Mouse (Mus musculus): ENCODE measurements around the gene Lpp. TPM values are rescaled to one million over a fixed set of nuclear protein-coding genes. Genes with fewer than 3 reads are reported as not detected.

Gene Lpp
- polyA plus RNA-seq, 1 experiment from 2014 or later = 10.3 TPM

DNA sequence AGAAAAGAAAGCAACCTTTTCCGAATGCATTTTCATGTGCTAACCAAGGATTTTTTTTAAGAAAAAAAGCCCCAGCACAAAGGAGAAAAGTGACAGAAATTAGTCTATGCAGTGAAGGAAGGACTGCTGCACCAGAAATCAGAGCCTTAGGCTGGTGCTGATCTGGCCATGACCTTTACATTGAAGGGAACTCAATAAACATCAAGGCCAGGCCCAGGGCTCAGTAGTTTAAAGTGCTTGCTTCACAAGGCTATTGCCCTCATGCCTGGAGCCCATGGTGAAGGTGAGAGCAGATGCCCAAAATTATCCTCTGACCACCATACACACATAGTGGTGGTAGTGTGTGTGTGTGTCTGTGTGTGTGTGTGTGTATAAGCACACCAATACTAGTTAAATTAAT is 519.1 kb downstream of the Lpp start:
- H3K4me1 ChIP-seq (ENCODE audit: control insufficient read depth, low read depth, low read length) = no peaks in the 10 kb centered on the region
- 55% methylated on average over 1 of the region's 1 CpGs for WGBS (ENCODE audit: insufficient replicate concordance)
- H3K27ac ChIP-seq (ENCODE audit: low read length) = no peak overlapping the region
- no peaks in the 10 kb centered on the region for H3K9me3 ChIP-seq (replicated peaks; ENCODE audit: control insufficient read depth, low read length)
- no peaks in the 10 kb centered on the region for H3K36me3 ChIP-seq (ENCODE audit: control insufficient read depth, insufficient read depth)
- no peak for ATAC-seq (ENCODE audit: low read depth)
- H3K4me2 ChIP-seq (ENCODE audit: low read depth, low read length) = no peak overlapping the region
- H3K27me3 ChIP-seq (ENCODE audit: control insufficient read depth, insufficient read depth, low read depth, low read length) = no peaks in the 10 kb centered on the region
- H3K4me3 ChIP-seq (ENCODE audit: low read depth, low read length) = no peak overlapping the region
- no peak overlapping the region for H3K9ac ChIP-seq (ENCODE audit: low read depth, low read length)

DNA sequence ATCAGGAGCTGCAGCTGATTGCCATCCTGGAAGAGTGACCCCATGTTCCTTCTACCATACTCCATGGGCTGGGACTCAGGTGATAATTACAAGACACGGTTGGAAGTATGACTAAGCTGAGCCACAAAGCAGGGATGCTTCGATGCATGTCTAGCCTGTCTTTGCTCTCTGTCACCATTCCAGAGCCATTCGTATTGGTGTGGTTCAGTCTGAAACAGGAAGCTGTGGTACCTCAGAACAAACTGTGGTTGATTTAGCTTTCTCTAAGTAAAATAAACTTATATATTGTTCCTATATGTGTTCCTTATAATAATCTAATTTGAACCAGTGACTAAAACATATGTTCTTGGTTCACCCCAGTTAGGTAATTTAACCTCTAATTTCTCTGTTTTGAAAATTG is 519.7 kb downstream of the Lpp start:
- Histone ChIP-seq H3K4me3 (ENCODE audit: low read depth, low read length) (no peak overlapping the region), H3K4me1 (ENCODE audit: control insufficient read depth, low read depth, low read length) (no peaks in the 10 kb centered on the region), H3K9me3 (replicated peaks; ENCODE audit: control insufficient read depth, low read length) (no peaks in the 10 kb centered on the region), H3K9ac (ENCODE audit: low read depth, low read length) (no peak overlapping the region), H3K36me3 (ENCODE audit: control insufficient read depth, insufficient read depth) (no peaks in the 10 kb centered on the region), H3K4me2 (ENCODE audit: low read depth, low read length) (no peak overlapping the region), H3K27ac (ENCODE audit: low read length) (no peak overlapping the region), H3K27me3 (ENCODE audit: control insufficient read depth, insufficient read depth, low read depth, low read length) (no peaks in the 10 kb centered on the region)
- ATAC-seq (ENCODE audit: low read depth) = no peak
- 42% methylated on average over 3 of the region's 3 CpGs for WGBS (ENCODE audit: insufficient replicate concordance)

DNA sequence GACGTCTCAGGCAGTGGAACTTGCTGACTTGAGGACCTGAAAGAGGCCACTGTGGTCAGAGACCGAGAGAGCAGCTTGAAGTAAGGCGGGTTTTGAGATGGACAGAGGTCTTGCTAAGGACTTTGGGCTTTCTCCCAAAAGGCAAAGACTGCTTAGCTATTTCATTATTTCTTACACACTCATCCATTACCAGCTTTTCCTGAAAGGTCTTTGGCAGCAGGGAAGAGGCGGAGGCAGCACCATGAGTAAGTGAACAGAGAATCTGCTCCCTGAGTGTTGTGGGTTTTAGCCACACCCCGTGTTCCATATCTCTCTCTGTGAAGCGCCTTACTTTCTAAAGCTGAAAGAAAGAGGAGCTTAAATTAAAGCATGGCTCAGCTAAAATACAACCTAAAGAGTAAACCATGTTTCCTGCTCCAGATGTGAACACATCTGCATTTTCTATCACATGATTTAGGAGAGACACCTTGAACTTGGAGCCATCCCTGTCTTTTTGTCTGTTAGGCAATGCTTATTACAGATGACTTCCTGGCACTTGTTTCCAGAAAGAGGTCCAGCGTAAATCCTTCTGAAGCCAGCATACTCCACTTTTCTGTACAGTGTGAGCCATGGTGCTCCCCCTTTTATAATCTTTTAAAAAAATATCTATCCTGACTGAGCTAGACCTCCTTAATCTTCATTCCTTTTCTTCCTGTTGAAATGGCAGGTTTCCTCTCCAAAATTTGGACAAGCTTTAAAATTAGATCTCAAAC is 520.5 kb downstream of the Lpp start:
- Histone ChIP-seq H3K27ac (ENCODE audit: low read length) (no peak overlapping the region), H3K9me3 (replicated peaks; ENCODE audit: control insufficient read depth, low read length) (no peaks in the 10 kb centered on the region), H3K4me2 (ENCODE audit: low read depth, low read length) (no peak overlapping the region), H3K36me3 (ENCODE audit: control insufficient read depth, insufficient read depth) (no peaks in the 10 kb centered on the region), H3K4me1 (ENCODE audit: control insufficient read depth, low read depth, low read length) (no peaks in the 10 kb centered on the region), H3K27me3 (ENCODE audit: control insufficient read depth, insufficient read depth, low read depth, low read length) (no peaks in the 10 kb centered on the region), H3K9ac (ENCODE audit: low read depth, low read length) (no peak overlapping the region), H3K4me3 (ENCODE audit: low read depth, low read length) (no peak overlapping the region)
- WGBS (ENCODE audit: insufficient replicate concordance) = 47% methylated on average over 7 of the region's 7 CpGs
- ATAC-seq (ENCODE audit: low read depth) = no peak

DNA sequence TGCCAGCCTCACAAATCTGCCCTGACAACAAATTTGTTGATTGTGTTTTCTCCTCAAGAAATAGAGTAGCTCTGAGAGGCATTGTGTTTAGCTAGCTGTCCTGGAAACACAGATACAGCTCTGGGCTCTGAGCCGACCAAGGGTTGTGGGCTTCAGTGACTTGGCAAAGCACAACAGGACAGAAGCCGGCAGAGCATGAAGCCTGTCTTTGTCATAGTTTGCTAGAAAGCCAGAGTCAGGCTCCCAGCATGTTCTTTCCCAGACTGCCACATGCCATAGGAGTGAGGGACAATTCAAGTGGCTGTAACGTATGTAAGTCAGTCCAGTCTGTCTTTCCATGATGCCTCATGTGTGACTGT is 521.1 kb downstream of the Lpp start:
- Histone ChIP-seq H3K4me1 (ENCODE audit: control insufficient read depth, low read depth, low read length) (no peaks in the 10 kb centered on the region), H3K27me3 (ENCODE audit: control insufficient read depth, insufficient read depth, low read depth, low read length) (no peaks in the 10 kb centered on the region), H3K4me3 (ENCODE audit: low read depth, low read length) (no peak overlapping the region), H3K27ac (ENCODE audit: low read length) (no peak overlapping the region), H3K36me3 (ENCODE audit: control insufficient read depth, insufficient read depth) (no peaks in the 10 kb centered on the region), H3K4me2 (ENCODE audit: low read depth, low read length) (no peak overlapping the region), H3K9me3 (replicated peaks; ENCODE audit: control insufficient read depth, low read length) (no peaks in the 10 kb centered on the region), H3K9ac (ENCODE audit: low read depth, low read length) (no peak overlapping the region)
- no peak for ATAC-seq (ENCODE audit: low read depth)
- WGBS (ENCODE audit: insufficient replicate concordance) = 55% methylated on average over 3 of the region's 3 CpGs

DNA sequence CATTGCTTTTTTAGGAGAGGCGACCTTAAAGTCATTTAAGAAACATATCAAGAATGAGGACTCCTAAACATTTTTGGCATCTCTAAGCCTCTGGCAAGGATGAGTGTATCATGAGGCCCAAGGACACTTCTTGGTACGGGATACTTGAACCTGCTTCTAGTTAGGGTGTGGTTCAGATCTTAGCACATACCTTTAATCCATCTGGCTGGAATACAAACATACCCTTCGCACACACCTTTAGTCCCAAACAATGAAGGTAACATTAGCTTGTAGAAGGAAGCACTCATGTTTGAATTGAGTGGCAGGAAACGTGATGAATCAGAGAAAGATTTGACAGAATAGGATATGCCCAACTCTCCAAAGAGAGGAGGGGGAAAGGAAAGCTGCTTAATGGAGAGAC is 522.2 kb downstream of the Lpp start:
- no peak overlapping the region for H3K4me2 ChIP-seq (ENCODE audit: low read depth, low read length)
- H3K4me1 ChIP-seq (ENCODE audit: control insufficient read depth, low read depth, low read length) = no peaks in the 10 kb centered on the region
- WGBS (ENCODE audit: insufficient replicate concordance) = 56% methylated on average over 4 of the region's 4 CpGs
- ATAC-seq (ENCODE audit: low read depth) = no peak
- H3K4me3 ChIP-seq (ENCODE audit: low read depth, low read length) = no peak overlapping the region
- no peak overlapping the region for H3K27ac ChIP-seq (ENCODE audit: low read length)
- no peaks in the 10 kb centered on the region for H3K27me3 ChIP-seq (ENCODE audit: control insufficient read depth, insufficient read depth, low read depth, low read length)
- H3K9me3 ChIP-seq (replicated peaks; ENCODE audit: control insufficient read depth, low read length) = no peaks in the 10 kb centered on the region
- no peaks in the 10 kb centered on the region for H3K36me3 ChIP-seq (ENCODE audit: control insufficient read depth, insufficient read depth)
- H3K9ac ChIP-seq (ENCODE audit: low read depth, low read length) = no peak overlapping the region

DNA sequence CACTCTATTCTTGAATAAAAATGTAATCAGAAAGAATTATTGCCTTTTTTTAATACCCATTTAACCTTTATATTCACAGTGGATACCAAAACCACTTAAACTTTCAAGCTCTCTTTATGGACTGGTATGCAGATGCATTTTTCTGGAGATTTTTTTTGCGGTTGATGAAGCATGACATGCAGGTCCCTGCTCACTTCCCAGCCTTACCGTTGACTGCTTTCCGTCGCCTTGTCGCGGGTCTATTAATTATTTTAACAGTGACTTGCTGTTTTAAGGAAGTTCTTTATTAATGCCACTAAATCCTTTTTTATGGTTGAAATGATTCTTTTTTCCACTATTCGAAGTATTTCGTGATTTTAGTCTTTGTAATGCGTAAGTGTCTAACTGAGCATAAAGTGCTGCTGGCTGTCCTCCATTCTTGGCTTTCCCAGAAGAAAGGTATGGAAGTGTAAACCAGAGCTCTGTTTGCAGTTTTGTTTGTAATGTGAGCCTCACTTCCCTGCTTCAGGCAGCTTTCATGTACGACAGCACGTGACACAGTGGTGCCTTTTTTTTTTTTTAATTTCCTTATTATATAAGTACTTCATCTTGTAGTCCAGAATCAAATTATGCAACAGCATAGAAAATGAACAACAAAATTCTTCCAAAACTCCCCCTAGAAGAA is 526.2 kb downstream of the Lpp start:
- Histone ChIP-seq H3K4me3 (ENCODE audit: low read depth, low read length) (no peak overlapping the region), H3K36me3 (ENCODE audit: control insufficient read depth, insufficient read depth) (no peaks in the 10 kb centered on the region), H3K27me3 (ENCODE audit: control insufficient read depth, insufficient read depth, low read depth, low read length) (no peaks in the 10 kb centered on the region), H3K9me3 (replicated peaks; ENCODE audit: control insufficient read depth, low read length) (no peaks in the 10 kb centered on the region), H3K9ac (ENCODE audit: low read depth, low read length) (no peak overlapping the region), H3K4me1 (ENCODE audit: control insufficient read depth, low read depth, low read length) (no peaks in the 10 kb centered on the region), H3K27ac (ENCODE audit: low read length) (no peak overlapping the region), H3K4me2 (ENCODE audit: low read depth, low read length) (no peak overlapping the region)
- 70% methylated on average over 11 of the region's 11 CpGs for WGBS (ENCODE audit: insufficient replicate concordance)
- no peak for ATAC-seq (ENCODE audit: low read depth)

DNA sequence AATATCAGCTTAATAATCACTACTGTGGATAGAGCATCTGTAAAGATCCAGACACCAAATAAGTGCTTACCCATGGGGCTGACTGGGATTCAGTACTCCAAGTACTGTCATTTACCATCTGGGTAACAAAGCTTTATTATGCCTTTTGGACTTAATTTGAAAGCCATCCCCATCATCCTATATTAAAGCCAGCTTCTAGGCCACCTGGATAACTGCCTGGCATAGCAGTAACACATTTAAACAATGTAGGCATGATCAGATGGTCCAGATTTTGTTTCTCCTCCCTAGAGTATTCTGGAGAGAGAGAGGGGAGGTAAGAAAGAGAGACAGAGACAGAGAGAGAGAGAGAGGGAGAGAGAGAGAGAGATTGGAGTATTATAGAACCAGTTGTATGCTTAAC is 536.8 kb downstream of the Lpp start:
- ATAC-seq (ENCODE audit: low read depth) = no peak
- no peak overlapping the region for H3K4me2 ChIP-seq (ENCODE audit: low read depth, low read length)
- no peak overlapping the region for H3K9ac ChIP-seq (ENCODE audit: low read depth, low read length)
- H3K4me1 ChIP-seq (ENCODE audit: control insufficient read depth, low read depth, low read length) = no peaks in the 10 kb centered on the region; the same call in 1 of the 2 replicates
- no peaks in the 10 kb centered on the region for H3K36me3 ChIP-seq (ENCODE audit: control insufficient read depth, insufficient read depth)
- H3K4me3 ChIP-seq (ENCODE audit: low read depth, low read length) = no peak overlapping the region
- no peaks in the 10 kb centered on the region for H3K27me3 ChIP-seq (ENCODE audit: control insufficient read depth, insufficient read depth, low read depth, low read length)
- H3K27ac ChIP-seq (ENCODE audit: low read length) = no peak overlapping the region
- no peaks in the 10 kb centered on the region for H3K9me3 ChIP-seq (replicated peaks; ENCODE audit: control insufficient read depth, low read length)

DNA sequence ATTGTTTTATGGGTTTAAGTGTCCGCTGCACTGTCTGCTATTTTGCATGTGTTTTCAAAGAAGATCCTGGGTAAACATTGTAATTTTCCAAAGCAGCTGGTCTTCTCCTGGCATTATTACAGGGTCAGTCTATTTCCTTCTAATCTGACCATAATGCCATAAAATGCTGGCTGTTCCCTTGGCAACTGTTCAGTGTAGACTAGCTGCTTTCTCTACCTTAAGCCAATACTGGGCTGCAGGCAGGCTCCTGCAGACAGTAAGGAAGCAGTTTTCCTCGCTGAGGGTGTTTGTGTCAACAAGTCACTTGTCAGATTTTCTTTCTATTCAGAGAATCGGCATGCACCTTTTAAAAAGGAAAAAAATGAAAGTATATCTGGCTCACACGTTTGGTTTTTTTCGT is 537.3 kb downstream of the Lpp start:
- Histone ChIP-seq H3K9me3 (replicated peaks; ENCODE audit: control insufficient read depth, low read length) (no peaks in the 10 kb centered on the region), H3K27me3 (ENCODE audit: control insufficient read depth, insufficient read depth, low read depth, low read length) (no peaks in the 10 kb centered on the region), H3K27ac (ENCODE audit: low read length) (no peak overlapping the region), H3K9ac (ENCODE audit: low read depth, low read length) (no peak overlapping the region), H3K36me3 (ENCODE audit: control insufficient read depth, insufficient read depth) (no peaks in the 10 kb centered on the region), H3K4me3 (ENCODE audit: low read depth, low read length) (no peak overlapping the region), H3K4me2 (ENCODE audit: low read depth, low read length) (no peak overlapping the region), H3K4me1 (ENCODE audit: control insufficient read depth, low read depth, low read length) (no peaks in the 10 kb centered on the region; the same call in 1 of the 2 replicates)
- ATAC-seq (ENCODE audit: low read depth) = no peak
- 48% methylated on average over 5 of the region's 5 CpGs for WGBS (ENCODE audit: insufficient replicate concordance)

DNA sequence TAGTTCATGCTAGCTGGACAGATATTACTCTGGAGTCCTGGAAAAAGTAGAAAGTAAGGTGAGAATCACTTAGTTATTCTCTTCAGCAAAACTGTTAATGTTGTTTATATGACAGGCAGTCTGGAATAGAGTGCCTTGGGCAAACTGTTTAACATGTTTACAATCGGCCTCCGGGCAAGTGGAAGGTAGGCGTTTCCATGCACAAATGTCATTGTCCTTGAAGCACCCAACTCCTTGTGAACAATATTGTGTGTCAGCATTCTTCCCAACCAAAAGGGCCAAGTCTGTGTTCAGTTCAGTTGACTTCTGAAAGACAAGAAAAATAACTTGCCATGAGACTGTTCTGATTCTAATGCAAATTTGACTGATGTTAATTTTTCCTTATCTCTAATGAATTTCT is 539.5 kb downstream of the Lpp start:
- H3K9me3 ChIP-seq (replicated peaks; ENCODE audit: control insufficient read depth, low read length) = no peaks in the 10 kb centered on the region
- H3K4me3 ChIP-seq (ENCODE audit: low read depth, low read length) = no peak overlapping the region
- no peak for ATAC-seq (ENCODE audit: low read depth)
- 72% methylated on average over 3 of the region's 3 CpGs for WGBS (ENCODE audit: insufficient replicate concordance)
- no peaks in the 10 kb centered on the region for H3K27me3 ChIP-seq (ENCODE audit: control insufficient read depth, insufficient read depth, low read depth, low read length)
- no peaks in the 10 kb centered on the region for H3K36me3 ChIP-seq (ENCODE audit: control insufficient read depth, insufficient read depth)
- H3K4me2 ChIP-seq (ENCODE audit: low read depth, low read length) = no peak overlapping the region
- H3K4me1 ChIP-seq (ENCODE audit: control insufficient read depth, low read depth, low read length) = no peaks in the 10 kb centered on the region; the same call in 1 of the 2 replicates
- no peak overlapping the region for H3K27ac ChIP-seq (ENCODE audit: low read length)
- H3K9ac ChIP-seq (ENCODE audit: low read depth, low read length) = no peak overlapping the region
